Mouse (Mus musculus): ENCODE results near the gene Zfp287.

GRCm38 (mm10) chr11:62748062-62748461, 16.4 kb upstream of the Zfp287 start:
- TF ChIP-seq CTCF (conservative IDR thresholded peaks at IDR 0.05; ENCODE audit: insufficient read depth, insufficient read length, low read depth, low read length): no peak
- no peak for TF ChIP-seq POLR2A (IDR thresholded peaks at IDR 0.05; ENCODE audit: low read depth, low read length)

Measured in kidney, adult 2 months (tissue).